Mouse (Mus musculus) retina, adult 2 months (tissue): Measurements from ENCODE around the gene Fbxw11.

ENCODE experiments used
- DNase-seq: peaks from one replicate; pipeline ENCODE4 v3.0.0-alpha.2; 2012; ENCODE audit warnings: low read depth, low spot score

The Fbxw11 gene

DNA sequence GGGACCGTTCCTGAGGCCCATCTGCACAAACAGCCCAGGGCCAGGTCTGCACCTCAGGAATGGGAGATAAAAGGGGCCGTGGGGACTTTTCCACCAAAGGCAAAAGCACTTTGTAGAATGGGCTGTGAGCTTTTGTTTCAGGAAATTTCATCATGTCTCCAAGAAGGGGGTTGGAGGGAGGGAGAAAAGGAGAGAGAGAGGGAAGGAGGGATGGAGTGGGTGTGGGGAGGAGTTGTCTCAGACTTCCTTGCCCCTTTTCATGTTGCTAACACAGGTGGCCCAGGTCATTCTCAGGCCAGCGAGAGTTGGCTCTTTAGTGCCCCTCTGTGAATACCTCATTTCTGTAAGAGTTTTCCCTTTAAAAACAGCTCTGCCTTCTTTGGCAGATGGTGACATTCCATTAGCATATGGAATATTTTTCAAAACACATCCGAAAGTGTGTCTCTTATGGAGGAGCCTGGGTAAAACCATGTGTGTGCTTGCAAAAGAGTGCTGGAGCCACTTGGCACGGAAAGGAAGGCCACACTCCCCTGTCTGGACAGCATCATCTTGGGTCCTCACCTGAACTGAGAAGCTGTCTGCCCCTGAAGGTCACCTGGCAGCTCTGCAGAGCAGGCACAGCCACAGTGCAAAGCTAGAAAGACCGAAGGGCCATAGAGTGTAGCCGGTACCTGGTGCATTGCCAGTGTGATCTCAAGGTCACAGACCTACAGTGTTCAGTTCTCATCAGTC lies 109.5 kb downstream of the Fbxw11 start:
- DNase-seq = no peak

DNA sequence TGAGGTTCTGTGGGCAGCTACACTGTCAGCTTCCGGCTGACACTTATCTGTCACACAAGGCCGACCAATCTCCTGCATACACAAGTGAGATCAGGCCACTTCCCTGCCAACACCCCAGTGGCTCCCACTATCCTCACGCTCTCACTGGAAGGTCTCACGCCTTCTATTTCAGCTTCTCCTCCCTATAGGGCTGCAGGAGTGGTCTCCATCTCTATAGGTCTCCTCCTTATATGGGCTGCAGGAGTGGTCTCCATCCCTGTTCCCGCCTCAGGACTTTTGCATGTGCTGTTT lies 110.0 kb downstream of the Fbxw11 start:
- no peak for DNase-seq

- DNase-seq = no peak
These were observed 110.8 kb downstream of the Fbxw11 start for GRCm38 (mm10) chr11:32753358-32753757.

DNA sequence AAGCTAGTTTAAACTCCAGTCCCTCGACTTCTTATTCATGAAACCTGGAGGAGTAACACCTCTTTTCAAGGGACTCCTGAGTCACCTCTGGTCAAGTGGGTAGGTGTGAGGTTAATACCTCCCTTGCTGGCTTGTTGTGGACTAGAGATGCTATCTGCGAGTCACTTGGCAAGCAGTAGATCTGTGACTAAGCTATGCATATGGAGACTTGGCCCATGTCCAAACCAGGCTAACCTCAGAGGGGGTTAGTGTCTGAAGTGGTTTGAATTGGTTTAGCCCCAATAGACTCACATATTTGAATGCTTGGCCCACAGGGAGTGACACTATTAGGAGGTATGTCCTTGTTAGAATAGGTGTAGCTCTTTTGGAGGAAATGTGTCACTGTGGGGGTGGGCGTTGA lies 120.2 kb downstream of the Fbxw11 start:
- no peak for DNase-seq

GRCm38 (mm10) chr11:32767496-32768230 lies 125.1 kb downstream of the Fbxw11 start:
- no peak for DNase-seq

GRCm38 (mm10) chr11:32768642-32769343 lies 126.3 kb downstream of the Fbxw11 start:
- DNase-seq = no peak

GRCm38 (mm10) chr11:32780747-32781536 lies 138.4 kb downstream of the Fbxw11 start:
- no peak for DNase-seq

DNA sequence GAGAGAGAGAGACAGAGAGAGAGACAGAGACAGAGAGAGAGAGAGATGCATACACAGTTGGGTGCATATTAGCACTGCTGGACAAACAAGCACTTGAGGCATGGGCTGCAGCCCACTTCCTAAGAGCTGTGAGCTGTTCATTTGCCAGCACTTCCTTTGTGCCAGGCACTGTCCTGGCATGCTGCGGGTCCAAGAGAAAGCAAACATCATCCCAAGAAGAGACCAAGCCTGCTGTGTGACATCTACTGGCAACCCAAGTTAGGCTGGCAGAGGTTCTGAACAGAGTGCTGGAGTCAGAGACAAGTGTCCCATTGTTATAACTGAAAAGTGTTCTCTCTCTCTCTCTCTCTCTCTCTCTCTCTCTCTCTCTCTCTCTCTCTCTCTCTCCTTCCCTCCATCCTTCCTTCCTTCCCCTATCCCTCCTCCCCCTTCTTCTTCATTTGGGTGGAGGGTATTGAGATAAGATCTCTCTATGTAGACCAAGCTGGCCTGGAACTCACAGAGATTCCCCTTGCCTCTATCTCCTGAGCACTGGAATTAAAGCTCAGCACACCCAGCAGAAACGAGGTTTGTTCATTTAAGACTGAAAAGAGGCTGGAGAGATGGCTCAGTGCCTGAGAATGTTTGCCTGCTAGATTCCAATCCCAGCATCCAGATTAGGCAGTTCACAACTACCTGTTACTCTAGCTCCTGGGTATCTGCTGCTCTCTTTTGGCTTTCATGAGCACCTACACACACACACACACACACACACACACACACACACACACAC lies 139.3 kb downstream of the Fbxw11 start:
- no peak for DNase-seq

DNA sequence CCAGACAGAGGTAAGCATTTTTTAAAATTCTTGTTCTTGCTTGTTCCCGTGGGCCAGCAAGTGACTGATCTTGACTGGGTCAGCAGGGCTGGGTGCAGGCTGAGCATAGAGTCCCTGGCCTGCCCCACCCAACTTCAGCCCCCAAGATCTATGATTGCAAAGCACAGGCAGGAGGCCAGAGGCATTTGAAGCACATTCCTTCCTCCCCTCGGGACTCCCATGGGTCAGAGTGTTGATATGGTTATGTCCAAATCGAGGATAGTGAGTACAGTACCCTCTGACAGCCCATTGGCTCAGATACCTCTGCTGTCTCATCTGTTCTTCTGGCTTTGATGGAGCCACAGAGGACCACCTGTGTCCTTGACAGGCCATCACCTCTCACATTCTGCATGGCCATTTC lies 140.2 kb downstream of the Fbxw11 start:
- no peak for DNase-seq

DNA sequence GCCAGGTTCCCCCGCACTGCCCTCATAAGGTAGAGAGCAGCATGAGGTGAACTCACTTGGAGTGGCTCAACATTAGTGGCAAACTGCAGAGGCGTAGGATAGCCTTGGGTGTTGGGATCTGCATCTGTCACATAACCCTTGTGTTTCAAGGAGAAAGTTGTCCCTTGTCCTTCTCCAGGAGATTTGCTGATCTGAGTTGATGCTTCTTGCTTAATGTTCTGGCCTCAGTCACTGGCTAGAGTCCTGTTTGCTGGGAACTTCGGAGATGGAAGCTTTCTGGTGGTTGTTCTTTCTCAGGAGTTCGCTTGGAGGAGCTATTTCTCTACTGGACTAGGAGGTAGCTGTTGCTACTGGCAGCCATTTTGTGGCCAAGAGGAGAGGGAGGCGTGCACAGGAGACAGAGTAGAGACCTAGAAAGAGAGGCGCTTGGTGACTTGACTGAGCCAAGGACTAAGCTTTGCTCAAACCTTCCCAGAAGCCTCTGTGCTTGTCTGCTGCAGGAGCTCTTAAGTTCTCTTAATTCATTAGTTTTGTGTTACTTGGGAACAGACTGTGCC lies 143.1 kb downstream of the Fbxw11 start:
- DNase-seq = no peak

DNA sequence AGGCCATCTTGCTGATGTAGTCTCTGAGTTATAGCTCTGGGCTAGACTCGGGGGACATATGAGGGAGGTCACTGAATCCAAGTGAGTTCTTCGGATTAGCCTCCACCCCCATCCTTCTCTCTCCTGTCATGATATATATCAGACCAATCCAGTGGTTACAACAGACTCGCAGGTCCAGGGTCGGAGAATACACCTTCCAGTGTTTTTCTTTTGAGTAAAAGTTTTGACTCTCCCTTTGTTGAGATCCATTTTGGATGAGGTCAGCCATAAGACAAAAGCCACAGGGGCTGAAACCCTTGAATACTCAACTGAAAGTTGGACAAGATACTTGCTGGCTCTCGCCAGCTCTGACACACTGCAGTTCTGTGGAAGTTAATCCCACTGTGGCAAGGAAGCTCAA lies 143.7 kb downstream of the Fbxw11 start:
- DNase-seq = no peak

- DNase-seq = peak; percentile 23
These were observed 152.4 kb downstream of the Fbxw11 start for GRCm38 (mm10) chr11:32794759-32795445.
